Mouse (Mus musculus) spleen, adult 2 months (tissue): ENCODE results near the gene Tubg1.

Experiments used
- CTCF ChIP-seq: fragments of 200-500 bp; IDR thresholded peaks from 2 replicates; pipeline ENCODE4 v1.5.1; 2011; ENCODE audit warnings: mild to moderate bottlenecking, inconsistent platforms; ENCODE audit not compliant: insufficient read depth, insufficient read length, insufficient replicate concordance; ENCODE audit errors: extremely low read depth
- POLR2A ChIP-seq: fragments of 200-500 bp; IDR thresholded peaks from 2 replicates; pipeline ENCODE4 v1.6.1; 2011; ENCODE audit warnings: low read depth, low read length, inconsistent platforms

GRCm38 (mm10) chr11:101140164-101140819 lies 20.6 kb downstream of the Tubg1 start:
- no peak for TF ChIP-seq CTCF
- TF ChIP-seq POLR2A, result no peak
